Mouse (Mus musculus): ENCODE results near the gene Urgcp.
A peak's percentile ranks its signal among the peaks of the same experiment; 100 is the strongest.

Gene Urgcp

GRCm38 (mm10) chr11:5785732-5786131 lies 23.6 kb upstream of the Urgcp start:
- DNase-seq (ENCODE audit: low spot score in 2 of 2) = no peak

- DNase-seq (ENCODE audit: low spot score in 2 of 2) = no peak
These were observed 20.2 kb upstream of the Urgcp start for GRCm38 (mm10) chr11:5782199-5782944.

GRCm38 (mm10) chr11:5780035-5780499 lies 17.9 kb upstream of the Urgcp start:
- DNase-seq (ENCODE audit: low spot score in 2 of 2) = no peak

GRCm38 (mm10) chr11:5778481-5778880 lies 16.3 kb upstream of the Urgcp start:
- DNase-seq (ENCODE audit: low spot score in 2 of 2) = no peak

GRCm38 (mm10) chr11:5766019-5766418 lies 3.8 kb upstream of the Urgcp start:
- DNase-seq (ENCODE audit: low spot score in 2 of 2) = no peak

- no peak for DNase-seq (ENCODE audit: low spot score in 2 of 2)
These were observed 432 bp upstream of the Urgcp start for GRCm38 (mm10) chr11:5762633-5762982.

GRCm38 (mm10) chr11:5753755-5754154 lies 8.4 kb downstream of the Urgcp start:
- DNase-seq (ENCODE audit: low spot score in 2 of 2) = no peak

- no peak for DNase-seq (ENCODE audit: low spot score in 2 of 2)
These were observed 17.2 kb downstream of the Urgcp start for GRCm38 (mm10) chr11:5744951-5745350.

GRCm38 (mm10) chr11:5742106-5742505 lies 20.1 kb downstream of the Urgcp start:
- DNase-seq (ENCODE audit: low spot score in 2 of 2) = no peak

- DNase-seq (ENCODE audit: low spot score in 2 of 2) = peak; percentile 75 to 76
These were observed 21.1 kb downstream of the Urgcp start for GRCm38 (mm10) chr11:5740965-5741627.

GRCm38 (mm10) chr11:5740599-5740964 lies 21.6 kb downstream of the Urgcp start:
- no peak for DNase-seq (ENCODE audit: low spot score in 2 of 2)

GRCm38 (mm10) chr11:5739846-5740245 lies 22.3 kb downstream of the Urgcp start:
- DNase-seq (ENCODE audit: low spot score in 2 of 2) = no peak

GRCm38 (mm10) chr11:5738888-5739632 lies 23.1 kb downstream of the Urgcp start:
- no peak for DNase-seq (ENCODE audit: low spot score in 2 of 2)

GRCm38 (mm10) chr11:5737137-5737536 lies 25.0 kb downstream of the Urgcp start:
- no peak for DNase-seq (ENCODE audit: low spot score in 2 of 2)

GRCm38 (mm10) chr11:5734323-5734722 lies 27.9 kb downstream of the Urgcp start:
- no peak for DNase-seq (ENCODE audit: low spot score in 2 of 2)

GRCm38 (mm10) chr11:5732401-5732800 lies 29.8 kb downstream of the Urgcp start:
- no peak for DNase-seq (ENCODE audit: low spot score in 2 of 2)

GRCm38 (mm10) chr11:5729582-5729981 lies 32.6 kb downstream of the Urgcp start:
- no peak for DNase-seq (ENCODE audit: low spot score in 2 of 2)

- no peak for DNase-seq (ENCODE audit: low spot score in 2 of 2)
These were observed 43.4 kb downstream of the Urgcp start for GRCm38 (mm10) chr11:5718611-5719354.

- no peak for DNase-seq (ENCODE audit: low spot score in 2 of 2)
These were observed 45.1 kb downstream of the Urgcp start for GRCm38 (mm10) chr11:5716938-5717705.

- DNase-seq (ENCODE audit: low spot score in 2 of 2) = no peak
These were observed 45.9 kb downstream of the Urgcp start for GRCm38 (mm10) chr11:5716246-5716645.

GRCm38 (mm10) chr11:5715630-5716105 lies 46.5 kb downstream of the Urgcp start, which contains the start of gene Mrps24:
TSS of gene Mrps24 (minus strand) at chr11:5715680.
- no peak for DNase-seq (ENCODE audit: low spot score in 2 of 2)
